Mouse (Mus musculus) intestine, embryonic 16.5 days (tissue): Measurements from ENCODE around the gene Enc1. TPM values are rescaled to one million over a fixed set of nuclear protein-coding genes. Genes with fewer than 3 reads are reported as not detected.

Source experiments
- ATAC-seq: fragments of 200-750 bp; cut with Nextera tagmentation; 2 replicates; pipeline ENCODE4 v1.8.0; 2017; ENCODE audit warnings: moderate TSS enrichment, moderate library complexity
- H3K27ac ChIP-seq: fragments of 300-500 bp; sonication (generic); 2 replicates; pipeline ENCODE4 v1.5.1; 2014; ENCODE audit warnings: mild to moderate bottlenecking, low read length
- H3K27me3 ChIP-seq: fragments of 300-500 bp; sonication (generic); replicated peaks from 2 replicates; pipeline ENCODE4 v1.6.1; 2014; ENCODE audit warnings: low read length, control low read depth, mixed read lengths; ENCODE audit not compliant: control insufficient read depth, insufficient read depth
- H3K36me3 ChIP-seq: fragments of 300-500 bp; sonication (generic); 2 replicates; pipeline ENCODE4 v1.6.1; 2014; ENCODE audit warnings: low read length, control low read depth; ENCODE audit not compliant: control insufficient read depth, insufficient read depth
- H3K4me1 ChIP-seq: fragments of 300-500 bp; sonication (generic); 2 replicates; pipeline ENCODE4 v1.6.1; 2014; ENCODE audit warnings: low read length, control low read depth, mixed read lengths; ENCODE audit not compliant: control insufficient read depth, insufficient read depth
- H3K4me2 ChIP-seq: fragments of 300-500 bp; sonication (generic); 2 replicates; pipeline ENCODE4 v1.6.1; 2014; ENCODE audit warnings: low read depth, low read length, control low read depth
- H3K4me3 ChIP-seq: fragments of 300-500 bp; sonication (generic); 2 replicates; pipeline ENCODE4 v1.5.1; 2014; ENCODE audit warnings: mild to moderate bottlenecking, low read length
- H3K9ac ChIP-seq: fragments of 300-500 bp; sonication (generic); 2 replicates; pipeline ENCODE4 v1.6.1; 2014; ENCODE audit warnings: low read depth, low read length
- H3K9me3 ChIP-seq: fragments of 300-500 bp; sonication (generic); 2 replicates; pipeline ENCODE4 v1.6.1; 2016; ENCODE audit warnings: low read length, control low read depth; ENCODE audit not compliant: control insufficient read depth
- WGBS: fragments of 180-500 bp; shearing (Covaris S2); extraction: QIAGEN DNeasy Blood & Tissue Kit; methylation state at CpG from one replicate; pipeline ENCODE4 v1.1.7; 2014; 5-methylcytosine and 5-hydroxymethylcytosine counted together
- polyA plus RNA-seq: library from polyadenylated mRNA; unstranded; fragments of >200 nt; fragmentation: Nextera tagmentation; extraction: Ambion mirVana; gene quantifications from 2 replicates; pipeline ENCODE4 v1.2.1, GENCODE M21; 2015

The Enc1 gene
- polyA plus RNA-seq, 1 experiment from 2014 or later: 6.1 TPM

- Histone ChIP-seq H3K9me3 (no peaks in the 10 kb centered on the region), H3K27me3 (no peaks in the 10 kb centered on the region), H3K9ac (no peak overlapping the region), H3K27ac (no peak overlapping the region), H3K36me3 (peaks cover 16% of the 10 kb centered on the region; the same call in 1 of the 2 replicates), H3K4me2 (no peak overlapping the region), H3K4me3 (no peak overlapping the region), H3K4me1 (peaks cover 43% of the 10 kb centered on the region)
- WGBS: 84% methylated on average over 16 of the region's 16 CpGs
- no peak for ATAC-seq
These were observed 5.3 kb downstream of the Enc1 start for GRCm38 (mm10) chr13:97246217-97246616.

GRCm38 (mm10) chr13:97247754-97248153 is 6.8 kb downstream of the Enc1 start:
- Histone ChIP-seq H3K27me3 (no peaks in the 10 kb centered on the region), H3K4me3 (no peak overlapping the region), H3K4me2 (no peak overlapping the region), H3K4me1 (peaks cover 39% of the 10 kb centered on the region), H3K36me3 (peaks cover 16% of the 10 kb centered on the region; the same call in 1 of the 2 replicates), H3K9me3 (no peaks in the 10 kb centered on the region), H3K27ac (no peak overlapping the region), H3K9ac (no peak overlapping the region)
- no peak for ATAC-seq
- WGBS: 69% methylated on average over 4 of the region's 4 CpGs

DNA sequence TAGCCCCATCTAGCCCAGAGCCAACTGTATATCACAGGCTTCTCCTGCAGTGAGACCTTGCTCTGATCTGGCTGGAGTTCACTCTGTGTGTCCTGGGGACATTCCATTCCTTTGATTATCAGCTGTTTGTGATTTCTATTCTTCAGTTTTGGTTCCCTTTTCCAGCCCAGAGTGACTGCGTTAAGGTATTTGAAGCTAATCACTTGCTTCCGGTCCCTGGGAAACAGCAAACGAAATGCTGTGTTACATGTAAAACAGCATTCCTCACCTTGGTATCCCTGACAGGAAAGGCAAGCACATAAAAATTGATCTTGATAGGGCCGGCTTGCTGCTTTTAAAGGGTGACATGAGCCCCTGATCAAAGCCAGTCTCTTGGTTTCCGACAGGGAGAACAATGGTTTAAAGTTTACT is 8.2 kb downstream of the Enc1 start:
- Histone ChIP-seq H3K27me3 (no peaks in the 10 kb centered on the region), H3K4me3 (no peak overlapping the region), H3K9me3 (no peaks in the 10 kb centered on the region), H3K27ac (no peak overlapping the region), H3K4me2 (no peak overlapping the region), H3K4me1 (peaks cover 28% of the 10 kb centered on the region), H3K36me3 (peaks cover 16% of the 10 kb centered on the region; the same call in 1 of the 2 replicates), H3K9ac (no peak overlapping the region)
- ATAC-seq: no peak
- WGBS: 40% methylated on average over 5 of the region's 5 CpGs

- no peak overlapping the region for H3K27ac ChIP-seq
- ATAC-seq: no peak
- peaks cover 16% of the 10 kb centered on the region; the same call in 1 of the 2 replicates for H3K36me3 ChIP-seq
- no peaks in the 10 kb centered on the region for H3K9me3 ChIP-seq
- no peak overlapping the region for H3K4me2 ChIP-seq
- no peak overlapping the region for H3K4me3 ChIP-seq
- H3K4me1 ChIP-seq: peaks cover 22% of the 10 kb centered on the region
- 77% methylated on average over 5 of the region's 5 CpGs for WGBS
- H3K27me3 ChIP-seq: no peaks in the 10 kb centered on the region
- H3K9ac ChIP-seq: no peak overlapping the region
These were observed 8.7 kb downstream of the Enc1 start for GRCm38 (mm10) chr13:97249507-97250078.

- peaks cover 16% of the 10 kb centered on the region; the same call in 1 of the 2 replicates for H3K36me3 ChIP-seq
- no peak overlapping the region for H3K27ac ChIP-seq
- no peak for ATAC-seq
- no peak overlapping the region for H3K9ac ChIP-seq
- no peak overlapping the region for H3K4me2 ChIP-seq
- H3K4me1 ChIP-seq: peaks cover 19% of the 10 kb centered on the region
- H3K9me3 ChIP-seq: no peaks in the 10 kb centered on the region
- no peak overlapping the region for H3K4me3 ChIP-seq
- no peaks in the 10 kb centered on the region for H3K27me3 ChIP-seq
- 77% methylated on average over 5 of the region's 5 CpGs for WGBS
These were observed 9.2 kb downstream of the Enc1 start for GRCm38 (mm10) chr13:97250148-97250547.

DNA sequence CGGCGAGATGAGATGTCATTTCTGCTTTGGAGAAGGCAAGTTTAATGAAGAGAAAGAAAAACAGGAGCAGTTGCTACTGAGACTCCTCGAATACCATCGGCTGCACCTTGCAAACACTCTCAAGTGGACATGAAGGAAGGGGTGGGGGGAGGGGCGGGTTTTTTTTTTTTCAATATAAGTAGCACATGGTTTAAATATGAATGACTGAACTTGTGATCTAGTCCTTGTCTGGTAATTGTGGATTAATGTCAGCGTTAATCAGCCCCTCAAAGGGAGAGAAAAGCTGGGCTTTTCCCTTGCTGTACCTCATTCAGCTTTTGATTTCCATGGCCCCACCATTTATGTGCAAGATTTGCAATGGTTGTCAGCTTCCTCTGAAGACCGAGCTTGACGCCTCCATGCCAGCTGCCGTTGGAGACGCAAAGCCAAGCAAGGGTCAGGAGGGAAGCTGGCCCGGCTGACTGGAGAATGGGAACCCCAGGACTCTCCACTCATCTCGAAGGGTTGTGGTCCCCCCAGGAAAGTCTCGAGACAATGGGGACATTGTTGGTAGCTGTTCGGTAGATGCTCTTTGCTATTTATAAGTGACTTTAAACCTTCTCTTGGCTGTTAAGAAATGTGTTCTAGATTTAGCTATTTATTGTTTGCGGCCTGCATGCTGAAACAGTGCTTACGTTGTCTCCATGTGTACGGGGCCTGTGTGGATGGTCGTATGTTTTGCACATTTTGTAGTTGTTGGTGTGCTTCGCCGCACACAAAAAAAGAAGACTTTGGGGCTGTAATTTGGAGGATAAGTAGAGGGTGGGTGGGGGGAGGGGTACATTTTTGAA is 9.9 kb downstream of the Enc1 start:
- H3K36me3 ChIP-seq: peaks cover 11% of the 10 kb centered on the region; the same call in 1 of the 2 replicates
- H3K4me2 ChIP-seq: no peak overlapping the region
- ATAC-seq: no peak
- 73% methylated on average over 20 of the region's 20 CpGs for WGBS
- peaks cover 19% of the 10 kb centered on the region for H3K4me1 ChIP-seq
- H3K9ac ChIP-seq: no peak overlapping the region
- no peaks in the 10 kb centered on the region for H3K27me3 ChIP-seq
- no peak overlapping the region for H3K27ac ChIP-seq
- H3K9me3 ChIP-seq: no peaks in the 10 kb centered on the region
- no peak overlapping the region for H3K4me3 ChIP-seq

DNA sequence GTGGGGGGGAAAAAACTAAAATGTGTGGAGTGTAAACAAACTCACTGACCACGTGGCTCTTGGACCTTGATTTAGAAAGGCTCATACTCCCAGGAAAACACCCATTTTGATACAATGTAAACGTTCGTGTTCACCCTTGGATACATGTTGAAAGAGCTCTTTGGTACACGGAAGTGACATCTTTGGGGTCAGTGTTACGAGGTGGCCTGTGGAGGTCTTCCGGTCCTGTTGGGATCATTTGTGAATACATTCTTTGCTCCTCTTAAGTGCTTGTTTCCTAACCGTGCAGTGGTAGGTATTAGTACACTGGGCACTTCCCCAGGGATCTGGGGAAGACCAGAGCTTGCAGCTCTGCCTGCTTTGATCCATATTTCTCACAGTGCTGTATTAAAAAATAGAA is 10.8 kb downstream of the Enc1 start:
- H3K9me3 ChIP-seq: no peaks in the 10 kb centered on the region
- H3K4me3 ChIP-seq: no peak overlapping the region
- peaks cover 18% of the 10 kb centered on the region for H3K4me1 ChIP-seq
- H3K27me3 ChIP-seq: no peaks in the 10 kb centered on the region
- ATAC-seq: no peak
- H3K36me3 ChIP-seq: peaks cover 3% of the 10 kb centered on the region; the same call in 1 of the 2 replicates
- no peak overlapping the region for H3K4me2 ChIP-seq
- H3K9ac ChIP-seq: no peak overlapping the region
- WGBS: 58% methylated on average over 7 of the region's 7 CpGs
- 0 out of 2 replicates have a peak overlapping the region, but pooled peaks have one; percentile 3 for H3K27ac ChIP-seq

GRCm38 (mm10) chr13:97252469-97252868 is 11.6 kb downstream of the Enc1 start:
- Histone ChIP-seq H3K36me3 (peaks cover 3% of the 10 kb centered on the region; the same call in 1 of the 2 replicates), H3K4me2 (no peak overlapping the region), H3K9me3 (no peaks in the 10 kb centered on the region), H3K9ac (no peak overlapping the region), H3K4me3 (no peak overlapping the region), H3K27ac (no peak overlapping the region; the same call in 1 of the 2 replicates), H3K4me1 (peaks cover 22% of the 10 kb centered on the region), H3K27me3 (no peaks in the 10 kb centered on the region)
- 55% methylated on average over 7 of the region's 7 CpGs for WGBS
- ATAC-seq: no peak

- H3K4me1 ChIP-seq: peaks cover 14% of the 10 kb centered on the region
- 59% methylated on average over 6 of the region's 6 CpGs for WGBS
- H3K4me3 ChIP-seq: no peak overlapping the region
- no peak overlapping the region for H3K4me2 ChIP-seq
- no peaks in the 10 kb centered on the region for H3K27me3 ChIP-seq
- peak overlapping the region; percentile 77 for H3K27ac ChIP-seq
- ATAC-seq: peak; percentile 90
- H3K9me3 ChIP-seq: no peaks in the 10 kb centered on the region
- peaks cover 3% of the 10 kb centered on the region; the same call in 1 of the 2 replicates for H3K36me3 ChIP-seq
- H3K9ac ChIP-seq: no peak overlapping the region
These were observed 12.6 kb downstream of the Enc1 start for GRCm38 (mm10) chr13:97253418-97253981.
